Mouse (Mus musculus) hindbrain, embryonic 15.5 days (tissue): ENCODE measurements around the gene Ttc14. TPM values are rescaled to one million over a fixed set of nuclear protein-coding genes. Genes with fewer than 3 reads are reported as not detected.

ENCODE experiments used
- ATAC-seq: fragments of 200-750 bp; cut with Nextera tagmentation; 2 replicates; pipeline ENCODE4 v1.8.0; 2017; ENCODE audit warnings: low read depth, moderate number of reproducible peaks, moderate TSS enrichment; ENCODE audit not compliant: low FRiP score
- H3K27ac ChIP-seq: fragments of 300-500 bp; sonication (generic); replicated peaks from 2 replicates; pipeline ENCODE4 v1.5.1; 2015; ENCODE audit warnings: mild to moderate bottlenecking, inconsistent platforms
- H3K27me3 ChIP-seq: fragments of 300-500 bp; sonication (generic); 2 replicates; pipeline ENCODE4 v1.6.1; 2015; ENCODE audit warnings: control low read depth, inconsistent platforms
- H3K36me3 ChIP-seq: fragments of 300-500 bp; sonication (generic); 2 replicates; pipeline ENCODE4 v1.6.1; 2015; ENCODE audit warnings: control low read depth, inconsistent platforms
- H3K4me1 ChIP-seq: fragments of 300-500 bp; sonication (generic); replicated peaks from 2 replicates; pipeline ENCODE4 v1.6.1; 2015; ENCODE audit warnings: control low read depth, inconsistent platforms
- H3K4me2 ChIP-seq: fragments of 300-500 bp; sonication (generic); 2 replicates; pipeline ENCODE4 v1.6.1; 2015; ENCODE audit warnings: moderate library complexity, mild to moderate bottlenecking, inconsistent platforms
- H3K4me3 ChIP-seq: fragments of 300-500 bp; sonication (generic); 2 replicates; pipeline ENCODE4 v1.5.1; 2015; ENCODE audit warnings: mild to moderate bottlenecking, inconsistent platforms
- H3K9ac ChIP-seq: fragments of 300-500 bp; sonication (generic); 2 replicates; pipeline ENCODE4 v1.6.1; 2015; ENCODE audit warnings: inconsistent platforms
- H3K9me3 ChIP-seq: fragments of 300-500 bp; sonication (generic); 2 replicates; pipeline ENCODE4 v1.6.1; 2016; ENCODE audit warnings: control low read depth, inconsistent platforms
- WGBS: fragments of 180-500 bp; shearing (Covaris S2); methylation state at CpG from one replicate; pipeline ENCODE4 v1.1.7; 2015; 5-methylcytosine and 5-hydroxymethylcytosine counted together
- polyA plus RNA-seq: library from polyadenylated mRNA; unstranded; fragments of >200 nt; fragmentation: Nextera tagmentation; extraction: Ambion mirVana; gene quantifications from 2 replicates; pipeline ENCODE4 v1.2.1, GENCODE M21; 2015

The Ttc14 gene
- polyA plus RNA-seq, 1 experiment from 2014 or later = 68.3 TPM

DNA sequence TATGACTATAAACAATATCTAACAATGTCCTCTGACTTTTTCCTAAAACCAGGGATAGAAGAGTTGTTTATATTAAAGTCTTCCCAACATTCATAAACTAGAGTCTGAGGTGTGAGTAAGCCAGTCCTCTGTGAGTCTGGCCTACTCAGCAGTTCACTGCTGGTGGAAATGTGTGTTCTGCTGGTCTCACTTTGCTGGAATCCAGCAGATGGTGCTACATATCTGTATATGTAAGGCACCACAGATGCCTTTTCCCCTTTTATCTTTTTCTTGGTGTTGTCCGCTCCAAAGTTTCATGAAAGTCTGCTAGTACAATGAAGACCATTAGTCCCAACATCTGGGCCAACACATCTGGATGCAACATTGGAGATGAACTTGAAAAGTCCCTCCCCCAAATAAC is 53.4 kb downstream of the Ttc14 start:
- ATAC-seq = no peak
- WGBS = 60% methylated on average over 1 of the region's 1 CpGs

GRCm38 (mm10) chr3:33858939-33859338 is 59.3 kb downstream of the Ttc14 start:
- H3K36me3 ChIP-seq = no peaks in the 10 kb centered on the region
- H3K4me3 ChIP-seq = no peak overlapping the region
- H3K27ac ChIP-seq = no peak overlapping the region
- no peak overlapping the region for H3K9ac ChIP-seq
- WGBS = 87% methylated on average over 3 of the region's 3 CpGs
- no peaks in the 10 kb centered on the region for H3K9me3 ChIP-seq
- H3K4me1 ChIP-seq = no peaks in the 10 kb centered on the region
- ATAC-seq = no peak
- H3K4me2 ChIP-seq = no peak overlapping the region
- no peaks in the 10 kb centered on the region for H3K27me3 ChIP-seq

More for the DNA sequence above, 53.4 kb downstream of the Ttc14 start:
- Histone ChIP-seq H3K9ac (no peak overlapping the region), H3K36me3 (no peaks in the 10 kb centered on the region), H3K9me3 (no peaks in the 10 kb centered on the region), H3K4me1 (no peaks in the 10 kb centered on the region), H3K4me3 (no peak overlapping the region), H3K27me3 (no peaks in the 10 kb centered on the region), H3K4me2 (no peak overlapping the region), H3K27ac (no peak overlapping the region)

- H3K4me2 ChIP-seq = no peak overlapping the region
- H3K27me3 ChIP-seq = no peaks in the 10 kb centered on the region
- H3K9ac ChIP-seq = no peak overlapping the region
- no peak overlapping the region for H3K4me3 ChIP-seq
- no peaks in the 10 kb centered on the region for H3K36me3 ChIP-seq
- no peaks in the 10 kb centered on the region for H3K9me3 ChIP-seq
- no peak overlapping the region for H3K27ac ChIP-seq
- no peaks in the 10 kb centered on the region for H3K4me1 ChIP-seq
- no peak for ATAC-seq
These were observed 64.4 kb downstream of the Ttc14 start for GRCm38 (mm10) chr3:33864000-33864540.

Other genes starting within 250 kb of the Ttc14 start
- gene Ccdc39, start 44.5 kb downstream of the Ttc14 start, polyA plus RNA-seq = 16.6 and 17.3 TPM in 2 replicates
- gene Fxr1, start 220.1 kb downstream of the Ttc14 start, polyA plus RNA-seq = 35.6 and 37.1 TPM in 2 replicates